Mouse (Mus musculus): ENCODE measurements at regions not wholly inside any gene's neighbourhood (a gene's known extent, or its start where the extent isn't known, plus 50 kb on each side); places are given as distances from the start of the nearest gene placed in this dataset.

DNA sequence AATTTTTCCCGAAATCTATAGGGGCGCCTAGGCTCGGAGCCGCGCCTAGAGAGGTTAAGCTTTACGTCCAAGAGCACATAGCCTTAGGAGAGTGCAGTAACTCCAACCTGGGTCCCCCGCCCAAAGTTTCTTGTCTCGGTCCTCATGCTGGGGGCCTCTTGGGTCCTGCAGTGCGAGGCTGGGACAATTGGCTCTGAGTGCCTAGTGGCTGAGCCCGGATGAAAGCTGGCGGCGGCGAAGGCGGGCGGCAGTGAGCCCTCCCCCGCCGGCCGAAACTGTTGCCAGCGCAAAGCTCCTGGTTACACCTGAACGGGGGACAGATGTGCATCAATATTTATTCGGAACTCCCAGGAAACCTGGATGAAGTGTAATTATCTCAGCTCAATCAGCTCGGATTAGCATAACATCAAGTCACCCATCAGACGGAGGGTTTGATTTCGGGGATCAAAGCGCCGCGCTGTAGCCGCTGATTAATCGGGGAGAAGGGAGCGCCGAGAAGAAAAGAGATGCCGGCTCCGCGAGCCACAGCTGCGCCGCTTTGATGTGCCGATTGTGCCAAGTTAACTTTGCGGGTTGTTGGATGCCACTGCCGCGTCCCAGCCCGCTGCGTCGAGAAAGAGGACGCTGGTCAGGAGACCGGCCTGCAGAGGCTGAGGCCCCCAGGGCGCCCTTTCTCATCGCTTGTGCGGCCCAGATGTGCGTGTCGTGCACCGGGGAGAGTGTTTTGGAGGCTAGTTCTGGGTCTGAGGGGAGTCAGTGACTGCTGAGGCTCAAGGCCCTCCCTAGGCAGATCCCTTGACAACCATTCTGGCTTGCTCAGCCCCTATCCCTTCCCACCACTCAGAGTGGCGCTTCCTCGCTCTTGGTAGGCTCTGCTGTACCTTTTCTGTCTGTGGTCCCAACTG, 123.7 kb upstream of the 4931429L15Rik start:
- peak; percentile 89 for DNase-seq (ENCODE audit: low read depth)

GRCm38 (mm10) chr9:46442739-46443181, 123.0 kb upstream of the 4931429L15Rik start:
- peak; percentile 96 for DNase-seq (ENCODE audit: low read depth)

More for the DNA sequence above, 123.7 kb upstream of the 4931429L15Rik start:
- TF ChIP-seq CTCF (IDR thresholded peaks at IDR 0.05; ENCODE audit: borderline replicate concordance, extremely low read depth, insufficient read depth, insufficient read length) = no peak
- no peak for TF ChIP-seq POLR2A (IDR thresholded peaks at IDR 0.05; ENCODE audit: borderline replicate concordance, extremely low read depth, insufficient read depth, insufficient read length, poor library complexity, severe bottlenecking)

GRCm38 (mm10) chr9:46440226-46440625, 120.4 kb upstream of the 4931429L15Rik start:
- TF ChIP-seq CTCF (IDR thresholded peaks at IDR 0.05; ENCODE audit: borderline replicate concordance, extremely low read depth, insufficient read depth, insufficient read length) = no peak
- no peak for TF ChIP-seq POLR2A (IDR thresholded peaks at IDR 0.05; ENCODE audit: borderline replicate concordance, extremely low read depth, insufficient read depth, insufficient read length, poor library complexity, severe bottlenecking)
- no peak for DNase-seq (ENCODE audit: low read depth)

More at GRCm38 (mm10) chr9:46442739-46443181, 123.0 kb upstream of the 4931429L15Rik start:
- TF ChIP-seq CTCF (IDR thresholded peaks at IDR 0.05; ENCODE audit: borderline replicate concordance, extremely low read depth, insufficient read depth, insufficient read length) (peak; percentile 44), POLR2A (IDR thresholded peaks at IDR 0.05; ENCODE audit: borderline replicate concordance, extremely low read depth, insufficient read depth, insufficient read length, poor library complexity, severe bottlenecking) (no peak)

DNA sequence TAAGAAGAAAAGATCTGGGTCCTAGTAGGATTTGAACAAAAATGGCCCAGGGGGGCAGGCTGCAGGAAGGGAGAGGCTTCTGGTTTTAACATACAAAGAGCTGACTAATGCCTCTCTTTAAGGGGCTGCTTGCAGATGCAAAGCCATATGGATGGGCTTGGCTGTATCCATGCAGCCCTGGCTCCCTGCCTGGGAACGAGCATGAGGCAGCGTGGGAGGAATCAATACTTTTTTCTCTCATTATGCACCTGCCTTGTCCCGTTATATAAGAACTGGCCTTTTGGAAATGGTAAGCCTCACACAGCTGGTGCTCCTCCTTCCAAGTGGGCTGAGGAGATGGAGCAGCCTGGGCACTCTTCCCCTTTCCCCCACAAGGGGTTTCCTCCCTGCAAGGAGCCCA, 114.9 kb upstream of the 4931429L15Rik start:
- peak; percentile 86 for DNase-seq (ENCODE audit: low read depth)
- TF ChIP-seq POLR2A (IDR thresholded peaks at IDR 0.05; ENCODE audit: borderline replicate concordance, extremely low read depth, insufficient read depth, insufficient read length, poor library complexity, severe bottlenecking) (no peak), CTCF (IDR thresholded peaks at IDR 0.05; ENCODE audit: borderline replicate concordance, extremely low read depth, insufficient read depth, insufficient read length) (no peak)

GRCm38 (mm10) chr9:46433716-46434115, 113.9 kb upstream of the 4931429L15Rik start:
- peak; percentile 21; the same call in 1 of the 2 replicates for TF ChIP-seq CTCF (IDR thresholded peaks at IDR 0.05; ENCODE audit: borderline replicate concordance, extremely low read depth, insufficient read depth, insufficient read length)
- no peak for TF ChIP-seq POLR2A (IDR thresholded peaks at IDR 0.05; ENCODE audit: borderline replicate concordance, extremely low read depth, insufficient read depth, insufficient read length, poor library complexity, severe bottlenecking)
- DNase-seq (ENCODE audit: low read depth) = no peak

DNA sequence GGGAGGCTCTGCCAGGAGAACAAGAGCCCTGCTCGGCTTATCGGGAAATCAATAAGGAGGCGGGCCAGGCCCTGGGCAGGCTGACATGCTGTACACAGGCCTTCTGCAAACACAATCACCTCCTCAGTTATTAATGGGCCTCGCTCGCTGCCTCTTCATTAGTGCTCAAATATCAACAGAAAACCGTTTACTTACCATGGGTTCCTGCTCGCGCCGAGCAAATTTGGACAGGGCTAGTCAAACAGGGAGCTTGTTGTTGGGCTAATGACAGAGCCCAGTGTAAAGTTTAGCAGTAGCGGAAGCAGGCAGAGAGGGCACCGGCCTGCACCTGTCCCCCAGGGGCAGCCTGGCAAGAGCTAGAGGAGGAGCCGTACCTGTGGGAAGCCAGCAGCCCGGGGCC, 111.3 kb upstream of the 4931429L15Rik start:
- no peak for TF ChIP-seq CTCF (IDR thresholded peaks at IDR 0.05; ENCODE audit: borderline replicate concordance, extremely low read depth, insufficient read depth, insufficient read length)
- TF ChIP-seq POLR2A (IDR thresholded peaks at IDR 0.05; ENCODE audit: borderline replicate concordance, extremely low read depth, insufficient read depth, insufficient read length, poor library complexity, severe bottlenecking) = no peak
- peak; percentile 51 for DNase-seq (ENCODE audit: low read depth)

DNA sequence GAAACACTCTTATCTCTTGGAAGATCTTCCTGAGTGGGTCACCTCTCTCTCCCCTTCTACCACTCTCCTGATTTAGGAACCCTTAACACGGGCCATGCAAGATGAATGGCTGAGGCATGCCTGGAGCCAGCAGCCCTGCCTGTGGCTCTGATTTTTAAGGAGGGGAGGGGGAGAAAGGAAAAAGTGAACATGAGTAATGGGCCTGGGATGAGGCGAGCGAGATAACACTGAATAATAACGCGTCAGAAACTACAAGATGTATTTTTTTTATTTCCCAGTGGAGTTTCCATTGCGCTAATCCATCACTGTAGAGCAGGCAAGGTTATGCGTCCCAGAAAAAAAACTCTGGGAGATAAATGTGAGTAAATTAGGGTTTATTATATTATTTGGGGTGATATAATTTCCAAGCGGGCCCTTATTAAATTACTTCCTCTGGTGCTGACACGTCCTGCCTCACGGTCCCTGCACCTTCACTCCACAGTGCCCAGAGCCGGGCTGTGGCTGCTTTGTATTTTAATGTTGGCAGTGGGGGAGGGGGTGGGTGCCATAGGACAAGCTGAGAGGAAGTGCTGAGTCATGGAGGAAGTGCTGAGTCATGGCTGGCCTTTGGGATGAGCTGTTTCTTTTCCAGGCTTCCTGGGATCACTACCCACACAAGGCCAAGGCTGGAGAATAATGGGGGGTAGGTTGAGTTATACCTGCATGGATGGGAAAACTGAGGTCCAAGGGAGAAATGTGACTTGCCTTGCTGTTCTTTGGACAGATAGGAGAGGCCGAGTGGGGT, 103.6 kb upstream of the 4931429L15Rik start:
- TF ChIP-seq CTCF (IDR thresholded peaks at IDR 0.05; ENCODE audit: borderline replicate concordance, extremely low read depth, insufficient read depth, insufficient read length) = no peak
- no peak for TF ChIP-seq POLR2A (IDR thresholded peaks at IDR 0.05; ENCODE audit: borderline replicate concordance, extremely low read depth, insufficient read depth, insufficient read length, poor library complexity, severe bottlenecking)
- DNase-seq (ENCODE audit: low read depth) = peak; percentile 26

DNA sequence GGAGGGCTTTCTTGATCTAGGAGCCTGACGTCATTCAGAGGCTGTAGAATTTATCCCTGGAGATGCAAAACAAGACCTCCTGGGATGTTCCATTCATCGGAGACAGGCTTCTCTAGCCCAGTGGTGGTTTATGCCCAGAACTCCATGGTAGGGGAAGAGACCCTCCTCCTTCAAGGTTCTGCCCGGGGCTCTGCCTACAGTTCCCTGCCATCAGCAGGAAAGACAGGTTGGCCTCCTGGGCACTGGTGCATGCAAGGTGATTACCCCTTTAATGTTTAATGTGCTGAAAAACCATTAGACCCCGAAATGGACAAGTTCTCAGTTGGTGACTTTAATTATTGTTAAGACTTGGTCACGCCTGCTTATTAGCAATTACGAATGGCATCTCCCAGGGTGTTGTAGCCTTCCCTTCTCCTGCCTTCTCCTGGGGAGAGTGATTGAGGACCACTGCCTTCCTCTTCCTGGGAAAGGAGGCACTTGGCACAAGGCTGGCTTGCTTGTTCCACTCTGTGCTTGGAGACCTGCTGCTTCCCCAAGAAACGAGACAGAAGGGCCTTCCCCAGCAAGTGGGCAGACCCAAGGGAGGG, 102.0 kb upstream of the 4931429L15Rik start:
- no peak for DNase-seq (ENCODE audit: low read depth)
- TF ChIP-seq POLR2A (IDR thresholded peaks at IDR 0.05; ENCODE audit: borderline replicate concordance, extremely low read depth, insufficient read depth, insufficient read length, poor library complexity, severe bottlenecking) (no peak), CTCF (IDR thresholded peaks at IDR 0.05; ENCODE audit: borderline replicate concordance, extremely low read depth, insufficient read depth, insufficient read length) (no peak)

- peak; percentile 51 for DNase-seq (ENCODE audit: low read depth)
- no peak for TF ChIP-seq CTCF (IDR thresholded peaks at IDR 0.05; ENCODE audit: borderline replicate concordance, extremely low read depth, insufficient read depth, insufficient read length)
- no peak for TF ChIP-seq POLR2A (IDR thresholded peaks at IDR 0.05; ENCODE audit: borderline replicate concordance, extremely low read depth, insufficient read depth, insufficient read length, poor library complexity, severe bottlenecking)
These were observed 91.9 kb upstream of the 4931429L15Rik start for GRCm38 (mm10) chr9:46411686-46412085.

DNA sequence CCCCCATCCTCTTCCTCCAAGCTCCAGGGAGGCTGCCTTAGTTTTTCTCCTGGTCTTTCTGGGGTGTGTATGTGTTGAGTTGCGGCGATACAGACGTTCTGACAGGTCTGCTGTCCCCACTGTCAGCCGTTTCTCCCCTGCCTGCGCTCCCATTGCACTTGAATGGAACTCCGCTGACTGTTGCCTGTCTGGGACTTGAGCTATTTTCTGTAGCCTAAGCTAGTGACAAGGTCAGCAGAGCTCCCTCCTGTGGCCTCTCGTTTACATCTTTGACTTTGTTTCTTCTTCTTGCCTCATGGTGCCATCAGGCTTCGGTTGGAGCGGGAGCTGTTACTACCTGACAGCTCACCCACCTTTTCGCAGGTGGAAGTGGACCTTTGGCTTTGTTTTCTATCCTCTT, 89.0 kb upstream of the 4931429L15Rik start:
- TF ChIP-seq POLR2A (IDR thresholded peaks at IDR 0.05; ENCODE audit: borderline replicate concordance, extremely low read depth, insufficient read depth, insufficient read length, poor library complexity, severe bottlenecking) (no peak), CTCF (IDR thresholded peaks at IDR 0.05; ENCODE audit: borderline replicate concordance, extremely low read depth, insufficient read depth, insufficient read length) (no peak)
- DNase-seq (ENCODE audit: low read depth) = no peak

DNA sequence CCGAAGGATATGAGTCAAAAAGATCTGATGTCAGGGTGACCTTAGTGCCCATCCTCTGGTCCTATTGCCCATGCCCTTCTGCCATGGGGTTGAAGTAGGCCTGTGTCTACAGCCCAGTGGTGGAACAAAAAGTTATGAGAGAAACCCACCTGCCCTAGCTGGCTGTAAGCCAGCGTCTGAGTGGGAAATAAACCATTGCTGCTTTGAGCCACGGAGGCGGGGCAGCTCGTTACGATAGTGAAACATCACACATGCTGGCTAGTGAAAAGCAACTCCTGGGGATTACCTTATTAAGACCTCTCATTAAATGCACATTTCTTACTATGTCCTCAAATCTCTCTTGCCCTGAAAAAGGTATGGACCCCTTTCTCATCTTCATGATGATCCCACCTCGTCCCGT, 86.8 kb upstream of the 4931429L15Rik start:
- DNase-seq (ENCODE audit: low read depth) = peak; percentile 56
- TF ChIP-seq CTCF (IDR thresholded peaks at IDR 0.05; ENCODE audit: borderline replicate concordance, extremely low read depth, insufficient read depth, insufficient read length) = no peak
- no peak for TF ChIP-seq POLR2A (IDR thresholded peaks at IDR 0.05; ENCODE audit: borderline replicate concordance, extremely low read depth, insufficient read depth, insufficient read length, poor library complexity, severe bottlenecking)

Measured in brain, embryonic 14.5 days (tissue).